10 mouse cellular contexts compared by ENCODE assay signal in genomic region chr11:84520269-84521070, GRCm38 (mm10). TPM values are rescaled to one million over a fixed set of nuclear protein-coding genes. Genes with fewer than 3 reads are reported as not detected.
A peak's percentile ranks its signal among the peaks of the same experiment; 100 is the strongest.
DNase-seq lines count a peak whose midpoint lies in the region; ATAC-seq and TF ChIP-seq lines count a peak whose summit lies in the region.
"Had no signal": no experiment of that assay in that cellular context is flagged by ENCODE, and none has a peak within 500 bp of the region (broad histone marks: within the 10 kb centered on the region; RNA-seq: fewer than 3 reads in every experiment).

No protein-coding gene starts in this region.

- H3K27me3 ChIP-seq in cerebellum, adult 2 months (ENCODE audit: control insufficient read depth, insufficient read depth, low read length): no peaks in the 10 kb centered on the region; the same call in 1 of the 2 replicates
- H3K27me3 ChIP-seq in kidney, embryonic 15.5 days: peaks cover 92% of the 10 kb centered on the region
- H3K27me3 ChIP-seq in neural tube, embryonic 12.5 days (replicated peaks): peaks cover 87% of the 10 kb centered on the region

- TF ChIP-seq POLR2A in cerebellum, adult 2 months (IDR thresholded peaks at IDR 0.05; ENCODE audit: borderline replicate concordance, insufficient read depth, low read length): no peak

- peak overlapping the region; percentile 59 for H3K4me3 ChIP-seq in cerebellum, adult 2 months (replicated peaks; ENCODE audit: insufficient read depth, low read depth, low read length)
- peak overlapping the region; percentile 63 for H3K4me3 ChIP-seq in kidney, embryonic 15.5 days (replicated peaks)
- H3K4me3 ChIP-seq in neural tube, embryonic 12.5 days: peak overlapping the region; percentile 55

- peak overlapping the region; percentile 31 for H3K9ac ChIP-seq in kidney, embryonic 15.5 days
- peak overlapping the region; percentile 87 for H3K9ac ChIP-seq in neural tube, embryonic 12.5 days

- TF ChIP-seq CTCF in cerebellum, adult 2 months (IDR thresholded peaks at IDR 0.05; ENCODE audit: borderline replicate concordance, insufficient read depth, low read depth, low read length): no peak

- peak overlapping the region; percentile 82 for H3K4me2 ChIP-seq in kidney, embryonic 15.5 days
- H3K4me2 ChIP-seq in neural tube, embryonic 12.5 days (replicated peaks): peak overlapping the region; percentile 71

- H3K36me3 ChIP-seq in kidney, embryonic 15.5 days: no peaks in the 10 kb centered on the region
- H3K36me3 ChIP-seq in neural tube, embryonic 12.5 days: no peaks in the 10 kb centered on the region

- no peak for ATAC-seq in kidney, embryonic 15.5 days (replicated peaks; ENCODE audit: low FRiP score)
- no peak for ATAC-seq in neural tube, embryonic 12.5 days (ENCODE audit: low FRiP score, low read depth)
- ATAC-seq in megakaryocyte-erythroid progenitor cell, adult 5-6 weeks (replicated peaks; ENCODE audit: low FRiP score, low TSS enrichment, poor library complexity, severe bottlenecking): no peak

- 11% methylated on average over 31 of the region's 31 CpGs for WGBS in cerebellum, adult 2 months
- 3% methylated on average over 31 of the region's 31 CpGs for WGBS in kidney, embryonic 15.5 days
- 3% methylated on average over 31 of the region's 31 CpGs for WGBS in neural tube, embryonic 12.5 days

- H3K27ac ChIP-seq in cerebellum, adult 2 months (ENCODE audit: insufficient read depth, low read length): peak overlapping the region; percentile 97
- no peak overlapping the region for H3K27ac ChIP-seq in kidney, embryonic 15.5 days
- peak overlapping the region; percentile 37; the same call in 1 of the 2 replicates for H3K27ac ChIP-seq in neural tube, embryonic 12.5 days

- no peaks in the 10 kb centered on the region for H3K9me3 ChIP-seq in kidney, embryonic 15.5 days (replicated peaks)
- no peaks in the 10 kb centered on the region for H3K9me3 ChIP-seq in neural tube, embryonic 12.5 days

- peaks cover 19% of the 10 kb centered on the region for H3K4me1 ChIP-seq in cerebellum, adult 2 months (ENCODE audit: control insufficient read depth, insufficient read depth, low read length)
- H3K4me1 ChIP-seq in kidney, embryonic 15.5 days: peaks cover 46% of the 10 kb centered on the region
- H3K4me1 ChIP-seq in neural tube, embryonic 12.5 days: peaks cover 8% of the 10 kb centered on the region

- DNase-seq in cerebellum, adult 2 months: peak in 1 of 2 experiments; percentile 44
- no peak for DNase-seq in cerebellum, postnatal 4 days (ENCODE audit: low spot score in 2 of 2)
- no peak for DNase-seq in kidney, postnatal 25 days
- DNase-seq in induced T-regulatory cell, adult 2 months (ENCODE audit: low read depth): peak; percentile 10
- no peak for DNase-seq in right cerebral cortex, adult 2 months (ENCODE audit: low spot score in 2 of 2)
- DNase-seq: lung, postnatal 10 days had no signal

RNA-seq across cellular contexts. Expression of gene Lhx1, which starts 4.9 kb away (rescaled TPM):
- polyA plus RNA-seq in cerebellum, adult 2 months (2012; rRNA removed): 37.3 and 43.9 TPM in 2 replicates
- polyA plus RNA-seq in kidney, embryonic 15.5 days (2015; fragmentation: Nextera tagmentation; extraction: Ambion mirVana): 36.0 and 37.3 TPM in 2 replicates
- polyA plus RNA-seq in neural tube, embryonic 12.5 days (2016; fragmentation: Nextera tagmentation; extraction: Ambion mirVana): 68.4 and 70.3 TPM in 2 replicates
- not detected in 2 replicates for total RNA-seq in megakaryocyte-erythroid progenitor cell, adult 5-6 weeks (2014; fragmentation: Nextera tagmentation)
- not detected in 2 replicates for total RNA-seq in megakaryocyte-erythroid progenitor cell, adult 5-6 weeks (2017)
- total RNA-seq: hematopoietic stem cell, adult 5-6 weeks had no signal

RNA-seq across cellular contexts. Expression of gene Aatf, which starts 7.1 kb away (rescaled TPM):
- polyA plus RNA-seq in cerebellum, adult 2 months (2012; rRNA removed): 14.0 and 14.1 TPM in 2 replicates
- 59.8 and 60.4 TPM in 2 replicates for polyA plus RNA-seq in kidney, embryonic 15.5 days (2015; fragmentation: Nextera tagmentation; extraction: Ambion mirVana)
- 53.3 and 56.7 TPM in 2 replicates for polyA plus RNA-seq in neural tube, embryonic 12.5 days (2016; fragmentation: Nextera tagmentation; extraction: Ambion mirVana)
- total RNA-seq in megakaryocyte-erythroid progenitor cell, adult 5-6 weeks (2014; fragmentation: Nextera tagmentation): 60.7 and 101 TPM in 2 replicates
- 177 and 220 TPM in 2 replicates for total RNA-seq in megakaryocyte-erythroid progenitor cell, adult 5-6 weeks (2017)
